Mouse (Mus musculus): ENCODE measurements around the gene F7.

Gene F7

GRCm38 (mm10) chr8:13025487-13026224 is at the start of gene F7:
TSS of gene F7 (plus strand) at chr8:13026034.
- DNase-seq: no peak

- no peak for DNase-seq
Measured at GRCm38 (mm10) chr8:12976290-12976689, 49.5 kb upstream of the F7 start.

GRCm38 (mm10) chr8:12976723-12977122 is 49.1 kb upstream of the F7 start:
- DNase-seq: no peak

GRCm38 (mm10) chr8:12977325-12977724 is 48.5 kb upstream of the F7 start:
- no peak for DNase-seq

- DNase-seq: no peak
Measured at GRCm38 (mm10) chr8:12978308-12978707, 47.5 kb upstream of the F7 start.

GRCm38 (mm10) chr8:12978726-12979125 is 47.1 kb upstream of the F7 start:
- DNase-seq: peak; percentile 65

GRCm38 (mm10) chr8:12983681-12984467 is 42.0 kb upstream of the F7 start:
- DNase-seq: no peak

GRCm38 (mm10) chr8:12984601-12985243 is 41.1 kb upstream of the F7 start:
- DNase-seq: no peak

GRCm38 (mm10) chr8:12985259-12985658 is 40.6 kb upstream of the F7 start:
- DNase-seq: no peak

GRCm38 (mm10) chr8:12987571-12987970 is 38.3 kb upstream of the F7 start:
- DNase-seq: no peak

- DNase-seq: peak; percentile 14
Measured at GRCm38 (mm10) chr8:12988722-12989430, 37.0 kb upstream of the F7 start.

GRCm38 (mm10) chr8:12991411-12991810 is 34.4 kb upstream of the F7 start:
- DNase-seq: no peak

- no peak for DNase-seq
Measured at GRCm38 (mm10) chr8:12994468-12994867, 31.4 kb upstream of the F7 start.

- DNase-seq: no peak
Measured at GRCm38 (mm10) chr8:12995481-12995880, 30.4 kb upstream of the F7 start.

- no peak for DNase-seq
Measured at GRCm38 (mm10) chr8:12996831-12997275, 29.0 kb upstream of the F7 start.

- DNase-seq: no peak
Measured at GRCm38 (mm10) chr8:12998331-12998730, 27.5 kb upstream of the F7 start.

- DNase-seq: no peak
Measured at GRCm38 (mm10) chr8:12999793-13000192, 26.0 kb upstream of the F7 start.

GRCm38 (mm10) chr8:13007458-13007857 is 18.4 kb upstream of the F7 start:
- DNase-seq: no peak

- no peak for DNase-seq
Measured at GRCm38 (mm10) chr8:13010313-13010712, 15.5 kb upstream of the F7 start.

- DNase-seq: no peak
Measured at GRCm38 (mm10) chr8:13019560-13019959, 6.3 kb upstream of the F7 start.

GRCm38 (mm10) chr8:13021830-13022229 is 4.0 kb upstream of the F7 start:
- DNase-seq: no peak

- no peak for DNase-seq
Measured at GRCm38 (mm10) chr8:13027615-13028014, 1.8 kb downstream of the F7 start.

- DNase-seq: no peak
Measured at GRCm38 (mm10) chr8:13028482-13028881, 2.6 kb downstream of the F7 start.

Data from thymus, postnatal 14 days (tissue).